Mouse (Mus musculus) embryonic facial prominence, embryonic 14.5 days (tissue): ENCODE results near the gene Cdsn. TPM values are rescaled to one million over a fixed set of nuclear protein-coding genes. Genes with fewer than 3 reads are reported as not detected.

ENCODE experiments used
- polyA plus RNA-seq: library from polyadenylated mRNA; unstranded; fragments of >200 nt; fragmentation: Nextera tagmentation; extraction: Ambion mirVana; gene quantifications from 2 replicates; pipeline ENCODE4 v1.2.1, GENCODE M21; 2014

The Cdsn gene
- polyA plus RNA-seq, 1 experiment from 2014 or later, result 1.3 TPM

Other genes starting within 250 kb of the Cdsn start
- 0.25 TPM in 1 of 2 replicates, not detected in the other for gene H2-Q1, start 231.7 kb upstream of the Cdsn start, polyA plus RNA-seq
- 0.22 and 0.62 TPM in 2 replicates for gene H2-Q2, start 209.9 kb upstream of the Cdsn start, polyA plus RNA-seq
- gene H2-Q4, start 172.5 kb upstream of the Cdsn start, polyA plus RNA-seq, result 1.3 and 2.0 TPM in 2 replicates
- gene H2-Q6, start 127.3 kb upstream of the Cdsn start, polyA plus RNA-seq, result 0.14 and 0.29 TPM in 2 replicates
- gene H2-Q7, start 113.0 kb upstream of the Cdsn start, polyA plus RNA-seq, result 2.1 and 2.4 TPM in 2 replicates
- gene H2-Q10, start 82.0 kb upstream of the Cdsn start, polyA plus RNA-seq, result 0.35 TPM in 1 of 2 replicates, not detected in the other
- not detected in 2 replicates for gene Pou5f1, start 46.1 kb upstream of the Cdsn start, polyA plus RNA-seq
- gene Tcf19, start 35.3 kb upstream of the Cdsn start, polyA plus RNA-seq, result 82.9 and 83.2 TPM in 2 replicates
- gene Cchcr1, start 35.0 kb upstream of the Cdsn start, polyA plus RNA-seq, result 10.5 and 12.2 TPM in 2 replicates
- 0.59 and 1.9 TPM in 2 replicates for gene Psors1c2, start 18.9 kb upstream of the Cdsn start, polyA plus RNA-seq
- gene 2300002M23Rik, start 15.3 kb downstream of the Cdsn start, polyA plus RNA-seq, result 0.47 and 1.3 TPM in 2 replicates
- 0.28 TPM in 1 of 2 replicates, not detected in the other for gene Sfta2, start 49.4 kb downstream of the Cdsn start, polyA plus RNA-seq
- 0.04 TPM in 1 of 2 replicates, not detected in the other for gene Gm9573, start 74.5 kb downstream of the Cdsn start, polyA plus RNA-seq
- 0.08 TPM in 2 replicates for gene Mucl3, start 91.6 kb downstream of the Cdsn start, polyA plus RNA-seq
- gene Vars2, start 115.5 kb downstream of the Cdsn start, polyA plus RNA-seq, result 14.2 and 15.1 TPM in 2 replicates
- gene Gtf2h4, start 121.6 kb downstream of the Cdsn start, polyA plus RNA-seq, result 34.8 and 35.3 TPM in 2 replicates
- 50.6 and 54.1 TPM in 2 replicates for gene Ddr1, start 152.5 kb downstream of the Cdsn start, polyA plus RNA-seq